20 mouse cellular contexts compared by ENCODE assay signal in the genomic region with DNA sequence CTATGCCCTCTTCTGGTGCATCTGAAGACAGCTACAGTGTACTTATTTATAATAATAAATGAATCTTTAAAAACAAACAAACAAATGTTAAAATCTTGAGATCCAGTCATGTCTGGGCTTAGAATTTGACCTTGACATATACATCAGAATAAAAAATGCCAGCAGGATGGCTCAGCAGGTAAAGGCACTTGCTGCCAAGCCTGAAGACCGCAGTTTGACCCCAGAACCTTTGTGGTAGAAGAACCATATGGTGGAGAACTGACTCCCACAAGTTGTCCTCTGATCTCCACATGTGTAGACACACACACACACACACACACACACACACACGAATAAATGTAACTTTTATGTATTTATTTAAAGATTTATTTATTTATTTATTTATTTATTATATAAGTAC. TPM values are rescaled to one million over a fixed set of nuclear protein-coding genes. Genes with fewer than 3 reads are reported as not detected.
A peak's percentile ranks its signal among the peaks of the same experiment; 100 is the strongest.
DNase-seq lines count a peak whose midpoint lies in the region; TF ChIP-seq lines count a peak whose summit lies in the region.
"Had no signal": no experiment of that assay in that cellular context is flagged by ENCODE, and none has a peak within 500 bp of the region (broad histone marks: within the 10 kb centered on the region; RNA-seq: fewer than 3 reads in every experiment).

No protein-coding gene starts in this region.

- H3K9ac ChIP-seq in ES-E14 (ENCODE audit: insufficient read depth, low read depth, low read length, poor library complexity, severe bottlenecking): no peak overlapping the region

- peak; percentile 55 for DNase-seq in cerebellum, adult 9-10 months
- no peak for DNase-seq in cerebellum, adult 9-11 months
- DNase-seq in ES-CJ7 (ENCODE audit: low read depth, low spot score) (peak; percentile 33), ES-E14 (ENCODE audit: low read depth, low spot score) (no peak), R1 (ENCODE audit: low read depth, low spot score) (peak; percentile 62)
- DNase-seq in kidney, adult 11 months: no peak
- DNase-seq in kidney, postnatal 36 days: no peak
- DNase-seq in adrenal gland, postnatal 36 days: no peak
- DNase-seq: adrenal gland, adult 2 months; adrenal gland, adult 8-10 months; adrenal gland, postnatal 10 days; adrenal gland, postnatal 14 days; adrenal gland, postnatal 25 days; cerebellum, adult 11 months; cerebellum, adult 11-12 months; cerebellum, adult 18-20 months; cerebellum, postnatal 10 days had no signal

- H3K27ac ChIP-seq in ES-E14 (ENCODE audit: insufficient read depth, low read depth, low read length, poor library complexity, severe bottlenecking): peak overlapping the region; percentile 79; the same call in 1 of the 2 replicates

- H3K36me3 ChIP-seq in ES-E14 (ENCODE audit: control insufficient read depth, insufficient read depth, low read length, poor library complexity, severe bottlenecking): no peaks in the 10 kb centered on the region
- H3K36me3 ChIP-seq: G1E had no signal

- H3K4me3 ChIP-seq in ES-E14 (ENCODE audit: insufficient read depth in 1 of 2, low read depth in 1 of 2, low read length in 2 of 2, poor library complexity in 1 of 2, severe bottlenecking in 1 of 2): no peak overlapping the region

- in situ Hi-C loops in ES-E14 (cut with MboI; ENCODE audit: low sequenced_read_pairs in 2 of 2, unreplicated experiment in 2 of 2): no loop called here

- H3K9me3 ChIP-seq in ES-E14 (ENCODE audit: control insufficient read depth, insufficient read depth, low read depth, low read length): no peaks in the 10 kb centered on the region
- H3K9me3 ChIP-seq: G1E had no signal

- H3K4me1 ChIP-seq in ES-E14 (ENCODE audit: control insufficient read depth in 2 of 2, insufficient read depth in 2 of 2, low read length in 2 of 2, poor library complexity in 1 of 2): peaks cover 0 to 2% of the 10 kb centered on the region in 2 experiments; a peak in 1 of 4 replicates

TF ChIP-seq in ES-E14, 5 proteins besides CTCF, POLR2A, EP300 and RAD21:
- TF ChIP-seq ZC3H11A (IDR thresholded peaks at IDR 0.05; ENCODE audit: borderline replicate concordance, low read depth, low read length) (no peak), HCFC1 (IDR thresholded peaks at IDR 0.05; ENCODE audit: borderline replicate concordance, insufficient read depth, low read length) (no peak), MAFK (IDR thresholded peaks at IDR 0.05; ENCODE audit: insufficient read depth, low read depth, low read length) (no peak), ZNF384 (IDR thresholded peaks at IDR 0.05; ENCODE audit: low read depth, low read length) (no peak), CHD2 (IDR thresholded peaks at IDR 0.05; ENCODE audit: low read depth, low read length) (no peak)

RNA-seq across cellular contexts. Expression of gene Gnb5, which starts 3.1 kb away (rescaled TPM):
- 5.7 and 6.7 TPM in 2 replicates for total RNA-seq in ES-E14 (2012; rRNA removed)
- 10 to 100 TPM; 48.8 to 52.4 TPM for total RNA-seq in adrenal gland, postnatal 36 days (2021)

RNA-seq across cellular contexts. Expression of gene Bcl2l10, which starts 44.5 kb away (rescaled TPM):
- total RNA-seq in ES-E14 (2012; rRNA removed): 0.71 and 1.1 TPM in 2 replicates
- total RNA-seq in adrenal gland, postnatal 36 days (2021): under 1 TPM in 1 of 2 experiments, not detected in 1; 0.83 TPM
- total RNA-seq: adrenal gland, postnatal 14 days; adrenal gland, postnatal 25 days; CH12.LX; MEL had no signal

Comparison
In these comparisons a context has a peak if more than half of its experiments do, and no peak if none do; other contexts are left out.
1. DNase-seq: peak in cerebellum, adult 9-10 months (single experiment), ES-CJ7 (single experiment) and R1 (single experiment); none in cerebellum, adult 9-11 months (single experiment), ES-E14 (single experiment), kidney, adult 11 months (single experiment), kidney, postnatal 36 days (0 of 2) and adrenal gland, postnatal 36 days (0 of 2).